Mouse (Mus musculus): ENCODE measurements around the gene Cdh18. TPM values are rescaled to one million over a fixed set of nuclear protein-coding genes. Genes with fewer than 3 reads are reported as not detected.
A peak's percentile ranks its signal among the peaks of the same experiment; 100 is the strongest.
"Not testable (repeated sequence)": the region's sequence is repeated elsewhere in the genome, so short reads cannot be mapped to it uniquely, and the experiment has no call there.

Cdh18 gene
- polyA plus RNA-seq, 1 experiment from 2014 or later = 0.17 TPM

GRCm38 (mm10) chr15:23016680-23017079 is 467.9 kb downstream of the Cdh18 start:
- H3K36me3 ChIP-seq = no peaks in the 10 kb centered on the region
- no peaks in the 10 kb centered on the region for H3K9me3 ChIP-seq (replicated peaks)
- DNase-seq (ENCODE audit: low spot score) = no peak
- no peaks in the 10 kb centered on the region for H3K27me3 ChIP-seq (ENCODE audit: low read depth, poor library complexity, severe bottlenecking)
- WGBS = 91% methylated on average over 5 of the region's 5 CpGs
- H3K4me1 ChIP-seq = 0 out of 2 replicates have a peak, but pooled peaks cover 3% of the 10 kb centered on the region
- no peak overlapping the region for H3K27ac ChIP-seq (replicated peaks)
- H3K4me3 ChIP-seq = no peak overlapping the region

DNA sequence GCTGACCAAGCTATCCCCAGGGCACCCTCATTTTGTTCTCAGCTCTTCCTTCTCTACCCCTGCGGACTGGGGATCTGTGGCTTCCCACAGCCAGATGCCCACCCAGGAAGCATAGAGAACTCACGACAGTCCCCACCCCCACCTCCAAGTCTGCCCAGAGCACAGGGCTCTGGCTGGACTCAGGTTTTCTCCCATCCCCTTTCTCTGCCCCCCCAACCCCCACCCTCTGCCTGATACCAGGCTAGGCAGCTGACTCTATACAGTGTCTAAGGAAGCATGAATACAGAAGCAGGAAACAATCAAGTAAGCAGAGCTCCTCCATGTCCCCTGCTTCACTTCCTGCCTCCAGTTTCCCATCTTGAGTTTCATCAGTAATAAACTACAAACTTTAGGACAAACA is 472.3 kb downstream of the Cdh18 start:
- H3K27me3 ChIP-seq (ENCODE audit: low read depth, poor library complexity, severe bottlenecking) = no peaks in the 10 kb centered on the region
- no peak overlapping the region for H3K4me3 ChIP-seq
- H3K9me3 ChIP-seq (replicated peaks) = no peaks in the 10 kb centered on the region
- H3K27ac ChIP-seq (replicated peaks) = no peak overlapping the region
- DNase-seq (ENCODE audit: low spot score) = no peak
- no peaks in the 10 kb centered on the region for H3K36me3 ChIP-seq
- WGBS = 41% methylated on average over 2 of the region's 2 CpGs
- 0 out of 2 replicates have a peak, but pooled peaks cover 3% of the 10 kb centered on the region for H3K4me1 ChIP-seq

DNA sequence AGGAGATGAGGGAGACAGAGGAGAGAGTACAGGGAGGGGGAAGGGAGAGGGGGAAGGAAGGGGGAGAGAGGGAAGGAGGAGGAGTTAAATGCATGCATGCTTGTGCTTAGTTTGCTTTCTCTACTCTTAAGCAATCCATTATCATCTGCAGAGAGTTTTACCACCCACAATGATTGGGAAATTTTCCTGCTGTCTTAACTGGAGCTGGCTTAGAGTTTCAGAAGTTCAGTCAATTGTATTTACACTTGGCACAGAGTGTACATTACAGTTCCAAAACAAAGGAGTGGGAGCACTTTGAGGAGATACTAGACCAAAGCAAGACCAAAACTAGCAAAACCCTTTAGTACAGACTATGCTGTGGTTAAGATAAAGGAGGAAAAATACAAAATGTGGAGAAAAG is 473.8 kb downstream of the Cdh18 start:
- Histone ChIP-seq H3K27ac (replicated peaks) (no peak overlapping the region), H3K27me3 (ENCODE audit: low read depth, poor library complexity, severe bottlenecking) (no peaks in the 10 kb centered on the region), H3K9me3 (replicated peaks) (no peaks in the 10 kb centered on the region), H3K4me3 (no peak overlapping the region), H3K4me1 (0 out of 2 replicates have a peak, but pooled peaks cover 3% of the 10 kb centered on the region), H3K36me3 (no peaks in the 10 kb centered on the region)
- no peak for DNase-seq (ENCODE audit: low spot score)

- 5% methylated on average over 14 of the region's 14 CpGs for WGBS
- peaks cover 18% of the 10 kb centered on the region for H3K4me1 ChIP-seq
- peak overlapping the region; percentile 33 for H3K27ac ChIP-seq (replicated peaks)
- H3K36me3 ChIP-seq = no peaks in the 10 kb centered on the region
- H3K9me3 ChIP-seq (replicated peaks) = no peaks in the 10 kb centered on the region
- peak overlapping the region; percentile 54 for H3K4me3 ChIP-seq
- no peak for DNase-seq (ENCODE audit: low spot score)
- H3K27me3 ChIP-seq (ENCODE audit: low read depth, poor library complexity, severe bottlenecking) = peaks cover 16% of the 10 kb centered on the region
Observed at GRCm38 (mm10) chr15:23035551-23036207, 486.9 kb downstream of the Cdh18 start.

- WGBS = 7% methylated on average over 23 of the region's 23 CpGs
- peak overlapping the region; percentile 33 for H3K27ac ChIP-seq (replicated peaks)
Observed at GRCm38 (mm10) chr15:23036208-23037065, 487.6 kb downstream of the Cdh18 start.

GRCm38 (mm10) chr15:23037561-23037960 is 488.7 kb downstream of the Cdh18 start:
- Histone ChIP-seq H3K4me1 (peaks cover 18% of the 10 kb centered on the region), H3K27me3 (ENCODE audit: low read depth, poor library complexity, severe bottlenecking) (peaks cover 16% of the 10 kb centered on the region), H3K9me3 (replicated peaks) (no peaks in the 10 kb centered on the region), H3K4me3 (no peak overlapping the region), H3K36me3 (no peaks in the 10 kb centered on the region), H3K27ac (replicated peaks) (no peak overlapping the region)
- no peak for DNase-seq (ENCODE audit: low spot score)

More at GRCm38 (mm10) chr15:23036208-23037065, 487.6 kb downstream of the Cdh18 start:
- peak; percentile 81 for DNase-seq (ENCODE audit: low spot score)
- no peaks in the 10 kb centered on the region for H3K9me3 ChIP-seq (replicated peaks)
- no peaks in the 10 kb centered on the region for H3K36me3 ChIP-seq
- peaks cover 16% of the 10 kb centered on the region for H3K27me3 ChIP-seq (ENCODE audit: low read depth, poor library complexity, severe bottlenecking)
- peak overlapping the region; percentile 54 for H3K4me3 ChIP-seq
- H3K4me1 ChIP-seq = peaks cover 18% of the 10 kb centered on the region

DNA sequence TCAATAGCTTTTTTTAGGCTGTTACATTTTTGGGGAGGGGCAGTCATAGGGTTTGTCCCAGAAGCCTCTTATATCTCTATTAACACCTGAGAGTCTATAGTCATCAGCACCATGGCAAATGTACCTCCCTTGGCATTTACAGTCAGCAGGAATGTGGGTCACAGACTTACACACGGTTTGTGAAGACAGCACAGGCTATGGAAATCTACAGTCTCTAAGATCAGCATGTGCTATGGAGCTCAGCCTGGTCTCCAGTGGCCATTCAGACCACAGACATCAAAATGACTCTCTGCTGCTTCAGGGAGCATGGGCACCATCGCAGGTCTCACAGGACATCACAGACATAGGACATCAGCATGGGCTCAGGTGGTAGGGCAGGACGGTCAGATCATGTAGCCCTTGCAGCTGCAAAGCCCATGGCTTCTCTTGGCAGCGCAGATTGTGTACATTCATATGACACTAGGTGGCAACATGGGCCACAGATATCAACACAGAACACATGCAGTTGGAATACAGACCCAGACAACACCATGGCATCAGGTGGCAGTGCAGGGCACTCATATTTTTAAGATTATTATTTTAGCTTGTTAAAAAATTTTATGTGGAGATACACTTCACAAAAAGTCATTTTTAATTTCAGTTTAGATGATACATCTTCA is 497.4 kb downstream of the Cdh18 start:
- 77% methylated on average over 4 of the region's 4 CpGs for WGBS
- H3K27me3 ChIP-seq (ENCODE audit: low read depth, poor library complexity, severe bottlenecking) = no peaks in the 10 kb centered on the region
- H3K4me1 ChIP-seq = peaks cover 5% of the 10 kb centered on the region; the same call in 1 of the 2 replicates
- H3K4me3 ChIP-seq = no peak overlapping the region
- H3K27ac ChIP-seq (replicated peaks) = no peak overlapping the region
- no peaks in the 10 kb centered on the region for H3K9me3 ChIP-seq (replicated peaks)
- H3K36me3 ChIP-seq = no peaks in the 10 kb centered on the region
- no peak for DNase-seq (ENCODE audit: low spot score)

DNA sequence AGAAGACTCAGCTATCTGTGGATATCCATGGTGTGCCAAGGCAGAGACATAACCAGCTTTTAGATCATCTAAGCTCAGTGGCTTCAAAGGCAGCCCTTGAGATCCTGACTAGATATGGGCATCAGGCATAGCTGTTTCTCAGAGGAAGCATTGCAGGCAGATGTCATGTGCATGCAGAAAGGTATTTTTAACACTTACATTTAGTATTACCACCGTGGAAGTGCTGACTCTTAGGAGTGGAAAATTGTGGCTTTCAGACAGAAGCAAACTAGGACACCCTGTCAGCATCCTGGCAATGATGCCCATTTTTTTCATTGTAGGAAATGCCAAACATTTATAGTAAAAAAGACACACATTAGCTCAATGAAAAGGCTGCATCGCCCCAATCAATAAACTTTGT is 503.2 kb downstream of the Cdh18 start:
- Histone ChIP-seq H3K27me3 (ENCODE audit: low read depth, poor library complexity, severe bottlenecking) (no peaks in the 10 kb centered on the region), H3K9me3 (replicated peaks) (no peaks in the 10 kb centered on the region), H3K36me3 (no peaks in the 10 kb centered on the region), H3K4me3 (no peak overlapping the region), H3K27ac (replicated peaks) (no peak overlapping the region), H3K4me1 (no peaks in the 10 kb centered on the region)
- DNase-seq (ENCODE audit: low spot score) = no peak
- WGBS = 88% methylated on average over 2 of the region's 2 CpGs

GRCm38 (mm10) chr15:23085326-23085725 is 536.5 kb downstream of the Cdh18 start:
- not testable (repeated sequence) for H3K9me3 ChIP-seq (replicated peaks); H3K36me3 ChIP-seq; DNase-seq (ENCODE audit: low spot score); H3K4me1 ChIP-seq; H3K27me3 ChIP-seq (ENCODE audit: low read depth, poor library complexity, severe bottlenecking); H3K4me3 ChIP-seq; H3K27ac ChIP-seq (replicated peaks)
- 83% methylated on average over 1 of the region's 1 CpGs for WGBS

DNA sequence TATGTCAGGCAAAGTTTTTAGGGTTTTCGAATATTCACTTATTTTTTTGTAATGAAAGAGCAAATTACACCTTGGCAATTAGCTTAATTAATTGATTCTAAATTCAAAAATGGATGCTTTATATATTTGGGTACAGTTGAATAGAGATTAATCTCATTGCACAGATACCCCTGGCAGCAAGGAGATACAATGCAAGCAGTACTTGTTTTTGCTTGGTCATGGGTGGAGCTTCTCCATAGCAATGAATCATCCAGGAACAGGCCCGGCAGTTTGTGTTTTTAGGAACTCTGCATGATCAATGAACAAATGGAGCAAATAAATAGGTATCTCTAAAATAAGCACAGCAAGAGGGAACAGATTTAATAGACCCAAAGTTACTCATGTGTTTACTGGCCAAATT is 538.7 kb downstream of the Cdh18 start:
- H3K9me3 ChIP-seq (replicated peaks) = no peaks in the 10 kb centered on the region
- WGBS = 88% methylated on average over 2 of the region's 2 CpGs
- H3K27ac ChIP-seq (replicated peaks) = no peak overlapping the region
- DNase-seq (ENCODE audit: low spot score) = no peak
- H3K36me3 ChIP-seq = no peaks in the 10 kb centered on the region
- H3K27me3 ChIP-seq (ENCODE audit: low read depth, poor library complexity, severe bottlenecking) = no peaks in the 10 kb centered on the region
- no peaks in the 10 kb centered on the region for H3K4me1 ChIP-seq
- no peak overlapping the region for H3K4me3 ChIP-seq

GRCm38 (mm10) chr15:23096601-23097000 is 547.8 kb downstream of the Cdh18 start:
- no peak for DNase-seq (ENCODE audit: low spot score)
- H3K9me3 ChIP-seq (replicated peaks) = no peaks in the 10 kb centered on the region
- WGBS = 72% methylated on average over 5 of the region's 5 CpGs
- H3K27ac ChIP-seq (replicated peaks) = no peak overlapping the region
- H3K4me1 ChIP-seq = no peaks in the 10 kb centered on the region
- no peaks in the 10 kb centered on the region for H3K36me3 ChIP-seq
- no peaks in the 10 kb centered on the region for H3K27me3 ChIP-seq (ENCODE audit: low read depth, poor library complexity, severe bottlenecking)
- no peak overlapping the region for H3K4me3 ChIP-seq

DNA sequence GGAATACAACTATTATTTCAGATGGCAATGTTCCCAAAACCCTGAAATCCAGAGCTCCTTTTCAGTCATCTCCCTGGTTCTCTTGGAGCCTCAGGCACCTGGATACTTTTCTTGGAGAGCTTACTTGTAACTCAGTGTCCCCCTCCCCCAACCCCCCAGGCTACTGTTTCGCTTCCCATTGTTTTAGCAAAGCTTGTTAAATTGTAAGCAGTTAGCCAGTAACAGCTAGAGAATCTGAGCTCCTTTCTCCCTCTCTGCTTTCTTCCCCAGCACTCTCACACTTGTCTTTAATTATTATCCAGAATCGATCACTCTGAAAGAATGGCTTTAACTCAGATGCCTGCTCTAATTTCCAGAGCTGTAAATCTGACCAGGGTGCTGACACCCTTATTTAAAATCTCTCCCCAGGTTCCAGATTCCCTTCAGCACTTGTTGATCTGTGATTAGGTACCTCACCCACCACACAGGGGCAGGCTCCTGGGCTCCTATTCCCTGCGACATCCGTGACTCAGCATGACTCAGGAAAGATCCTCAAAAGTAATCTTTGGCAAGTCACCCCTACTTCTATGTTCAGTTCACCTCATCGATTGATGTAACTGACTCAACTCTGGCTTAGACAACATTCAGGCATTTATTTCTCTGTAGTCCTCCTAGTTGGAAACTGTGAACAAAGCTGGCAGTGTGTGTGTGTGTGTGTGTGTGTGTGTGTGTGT is 556.0 kb downstream of the Cdh18 start:
- Histone ChIP-seq H3K4me3 (no peak overlapping the region), H3K9me3 (replicated peaks) (no peaks in the 10 kb centered on the region), H3K27ac (replicated peaks) (no peak overlapping the region), H3K36me3 (no peaks in the 10 kb centered on the region), H3K27me3 (ENCODE audit: low read depth, poor library complexity, severe bottlenecking) (no peaks in the 10 kb centered on the region), H3K4me1 (no peaks in the 10 kb centered on the region)
- no peak for DNase-seq (ENCODE audit: low spot score)
- 40% methylated on average over 5 of the region's 5 CpGs for WGBS
